Mouse (Mus musculus) adipose tissue, adult 10 weeks (tissue): Measurements from ENCODE around the gene Gsto2. TPM values are rescaled to one million over a fixed set of nuclear protein-coding genes. Genes with fewer than 3 reads are reported as not detected.

Source experiments
- polyA plus RNA-seq: library from polyadenylated mRNA; stranded (reverse); fragments of 350-450 nt; fragmentation: Illumina TruSeq; extraction: RNeasy Lipid Tissue Mini Kit (QIAGEN cat#74804); gene quantifications from one replicate; pipeline ENCODE4 v1.2.3, GENCODE M21; 2014; ENCODE audit warnings: low read depth, low replicate concordance

Gsto2 gene
- polyA plus RNA-seq = 7.2 TPM

DNA sequence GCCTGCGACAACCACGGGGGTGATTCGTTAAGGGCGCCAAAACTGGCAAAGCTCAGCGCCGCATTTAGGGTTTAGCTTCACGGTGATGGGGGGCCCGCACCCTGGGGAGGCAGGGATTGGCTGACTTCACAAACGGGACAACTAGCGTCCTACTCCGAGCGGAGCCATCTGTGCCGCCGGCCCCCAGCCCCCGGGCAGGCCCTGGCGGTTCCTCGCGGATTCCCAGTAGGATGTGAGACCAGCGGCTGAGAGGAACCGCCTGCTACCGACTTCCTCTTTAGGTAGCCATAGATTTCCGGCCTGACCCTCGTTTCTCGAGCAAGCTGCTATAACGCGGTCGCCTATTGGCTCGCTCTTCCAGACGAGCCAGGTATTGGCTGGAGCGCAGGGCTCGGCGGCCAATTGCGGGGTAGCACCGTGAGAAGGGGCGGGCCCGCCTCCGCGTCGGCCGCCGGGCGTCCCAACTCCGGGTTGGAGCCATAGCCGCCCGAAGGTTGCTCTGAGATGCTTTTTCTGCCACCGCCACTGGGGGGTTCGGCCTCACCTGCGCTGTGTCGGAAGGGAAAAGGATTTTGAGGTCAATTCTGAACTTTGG lies at the start of gene Gsto2:
Gsto2 (plus strand) TSS at position 182 of the 595 bp plus-strand sequence.

GRCm38 (mm10) chr19:47854796-47855783 lies 10.2 kb upstream of the Gsto2 start, which contains the start of gene Gsto1:
Gene Gsto1, plus strand, starts transcription at chr19:47854970.

DNA sequence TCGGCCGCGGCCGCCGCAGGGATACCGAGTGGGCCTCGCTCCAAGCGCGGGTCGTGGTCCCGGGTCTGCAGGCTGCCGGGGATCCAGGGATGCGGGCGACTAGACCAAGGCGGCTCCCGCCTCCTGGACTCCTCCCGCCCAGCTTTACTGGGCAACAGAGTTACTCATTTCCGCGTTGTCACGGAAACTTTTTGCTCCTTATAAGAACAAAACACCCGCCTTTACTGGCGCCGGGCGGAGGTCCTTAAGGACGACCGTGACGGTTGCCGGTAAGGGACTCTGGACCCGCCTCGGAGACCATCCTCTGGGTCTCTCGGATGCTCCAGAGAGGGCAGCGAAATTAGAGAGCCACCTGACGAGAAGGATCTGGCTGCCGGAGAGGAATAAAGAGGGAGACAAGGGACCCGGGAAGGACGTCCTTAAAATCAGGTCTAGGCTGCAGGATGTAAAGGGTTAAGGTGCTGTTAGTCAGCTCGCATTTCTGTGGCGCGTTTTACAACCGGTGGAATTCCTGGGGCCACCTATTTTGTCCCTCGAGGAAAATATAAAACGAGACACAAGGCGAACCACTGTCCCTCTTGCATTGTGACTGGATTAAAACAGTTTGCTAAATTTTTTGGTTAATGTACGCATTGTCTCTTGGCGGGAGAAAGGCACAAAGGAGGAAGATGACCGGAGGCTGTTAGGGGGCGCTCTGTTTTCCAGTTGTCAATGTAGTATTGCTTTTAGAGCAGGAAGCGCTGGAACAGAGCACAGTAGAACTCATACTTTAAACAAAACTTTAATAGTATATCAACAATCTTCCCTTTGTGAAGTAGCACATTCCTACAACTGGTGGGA lies 54.0 kb downstream of the Gsto2 start, which contains the start of the genes Cfap43 and Itprip:
Cfap43 (minus strand) TSS at position 162 of the 840 bp plus-strand sequence.
Itprip (minus strand) TSS at position 174 of the 840 bp plus-strand sequence.

Other genes starting within 250 kb of the Gsto2 start
- gene Col17a1, start 173.4 kb upstream of the Gsto2 start, polyA plus RNA-seq = 5.8 TPM
- gene Sfr1, start 133.9 kb upstream of the Gsto2 start, polyA plus RNA-seq = 60.6 TPM
- gene Gsto1, start 10.6 kb upstream of the Gsto2 start, polyA plus RNA-seq = 39.4 TPM
- gene Cfap43, start 53.8 kb downstream of the Gsto2 start, polyA plus RNA-seq = 6.1 TPM
- gene Itprip, start 53.8 kb downstream of the Gsto2 start, polyA plus RNA-seq = 3.5 TPM
- 3.3 TPM for gene Cfap58, start 72.1 kb downstream of the Gsto2 start, polyA plus RNA-seq